Mouse (Mus musculus): ENCODE measurements around the gene Stambp.

Gene Stambp

GRCm38 (mm10) chr6:83505554-83505953, 67.0 kb downstream of the Stambp start:
- DNase-seq (ENCODE audit: inconsistent age in 2 of 2, low spot score in 1 of 2) = no peak

GRCm38 (mm10) chr6:83503361-83503760, 69.2 kb downstream of the Stambp start:
- DNase-seq (ENCODE audit: inconsistent age in 2 of 2, low spot score in 1 of 2) = peak in 1 of 2 experiments; percentile 30

DNA sequence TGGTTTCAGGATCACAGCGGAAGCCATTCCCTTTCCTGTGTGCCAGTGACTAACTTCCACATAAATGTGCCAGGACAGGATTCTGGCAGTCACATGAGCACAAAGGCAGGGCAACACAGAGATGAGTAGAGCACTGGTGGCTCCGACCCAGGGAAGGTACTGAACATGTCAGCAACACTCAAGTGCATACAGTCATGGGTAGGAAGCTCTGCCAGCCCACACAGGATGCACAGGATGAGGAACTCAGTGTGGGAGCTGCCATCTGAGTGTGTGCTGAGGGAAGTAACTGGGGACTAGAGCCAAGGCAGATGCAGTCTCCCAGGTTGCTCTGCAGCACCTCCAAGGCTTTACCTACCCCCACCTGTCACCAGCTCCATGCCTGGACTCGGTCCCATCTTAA, 69.9 kb downstream of the Stambp start:
- DNase-seq (ENCODE audit: inconsistent age in 2 of 2, low spot score in 1 of 2) = peak in 1 of 2 experiments; percentile 54

GRCm38 (mm10) chr6:83501524-83502310, 70.8 kb downstream of the Stambp start:
- no peak for DNase-seq (ENCODE audit: inconsistent age in 2 of 2, low spot score in 1 of 2)

DNA sequence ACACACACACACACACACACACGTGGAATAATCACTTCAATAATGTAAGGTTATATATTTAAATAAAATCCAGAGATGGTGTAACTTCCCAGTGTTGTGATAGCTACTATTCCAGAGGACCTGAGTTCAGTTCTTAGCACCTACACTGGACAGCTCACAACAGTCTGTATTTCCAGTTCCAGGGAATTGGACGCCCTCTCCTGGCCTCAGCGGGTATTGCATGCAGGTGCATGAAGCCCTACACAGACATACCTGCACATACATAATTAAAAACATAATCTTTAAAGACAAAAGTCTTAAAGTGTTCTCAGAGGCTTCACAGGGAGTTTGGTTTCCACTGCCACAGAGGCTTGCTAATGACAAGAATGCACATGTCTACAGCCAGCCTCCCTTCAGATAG, 72.1 kb downstream of the Stambp start:
- no peak for DNase-seq (ENCODE audit: inconsistent age in 2 of 2, low spot score in 1 of 2)

GRCm38 (mm10) chr6:83499078-83499477, 73.5 kb downstream of the Stambp start:
- no peak for DNase-seq (ENCODE audit: inconsistent age in 2 of 2, low spot score in 1 of 2)

GRCm38 (mm10) chr6:83496753-83497710, 75.5 kb downstream of the Stambp start:
- peak; percentile 53 to 87 for DNase-seq (ENCODE audit: inconsistent age in 2 of 2, low spot score in 1 of 2)

DNA sequence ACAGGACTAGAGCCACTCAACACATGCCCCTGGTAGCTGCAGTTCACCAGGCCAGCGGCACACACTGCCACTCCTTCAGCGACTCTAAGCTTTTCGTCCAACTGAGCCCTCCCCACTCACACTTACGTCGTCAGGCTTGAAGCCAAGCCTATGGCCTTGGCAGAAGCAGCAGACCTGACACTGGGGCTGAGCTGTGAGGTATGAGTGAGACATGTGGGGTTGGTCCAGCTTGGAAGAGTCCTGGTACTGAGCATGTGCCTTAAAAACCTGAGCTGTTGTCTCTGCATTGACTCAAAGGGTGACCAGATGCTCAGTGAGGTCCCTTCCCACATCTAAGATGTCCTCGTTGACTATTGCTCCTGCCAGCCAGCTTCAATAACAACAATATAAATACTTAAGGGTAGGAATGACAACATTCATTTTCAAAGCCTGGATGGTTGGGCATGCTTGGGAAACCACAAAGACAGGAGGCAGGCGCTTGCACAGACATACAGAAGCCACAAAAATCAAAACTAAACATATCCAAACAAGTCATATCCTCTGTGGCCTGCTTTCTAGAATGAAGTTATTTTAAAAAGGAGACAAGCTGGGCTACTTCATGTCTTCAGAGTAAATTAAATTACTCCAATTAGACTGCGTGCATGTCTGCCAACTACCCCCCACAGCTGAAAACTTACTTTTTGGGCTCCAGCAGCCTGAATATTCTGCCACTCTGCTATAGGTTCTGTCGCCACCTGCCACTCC, 76.3 kb downstream of the Stambp start:
- DNase-seq (ENCODE audit: inconsistent age in 2 of 2, low spot score in 1 of 2) = peak; percentile 90 to 94

All from adrenal gland, adult (tissue).